Mouse (Mus musculus): ENCODE results near the gene Sema5a. TPM values are rescaled to one million over a fixed set of nuclear protein-coding genes. Genes with fewer than 3 reads are reported as not detected.
A peak's percentile ranks its signal among the peaks of the same experiment; 100 is the strongest.
"Not testable (repeated sequence)": the region's sequence is repeated elsewhere in the genome, so short reads cannot be mapped to it uniquely, and the experiment has no call there.

Gene Sema5a
- 1 to 10 TPM; 4.7 to 6.9 TPM for total RNA-seq (2021)
- long read RNA-seq, experiment 1: 0 reads
- long read RNA-seq, experiment 2, partial matches to known transcripts: 0 of 1 reads
- long read RNA-seq, experiment 2, other reads (novel, unspliced or antisense): 1 of 1 reads

GRCm38 (mm10) chr15:32244344-32244955 is at the start of gene Sema5a:
Gene Sema5a (plus strand): TSS chr15:32244810.
- DNase-seq: peak; percentile 80 to 87

DNA sequence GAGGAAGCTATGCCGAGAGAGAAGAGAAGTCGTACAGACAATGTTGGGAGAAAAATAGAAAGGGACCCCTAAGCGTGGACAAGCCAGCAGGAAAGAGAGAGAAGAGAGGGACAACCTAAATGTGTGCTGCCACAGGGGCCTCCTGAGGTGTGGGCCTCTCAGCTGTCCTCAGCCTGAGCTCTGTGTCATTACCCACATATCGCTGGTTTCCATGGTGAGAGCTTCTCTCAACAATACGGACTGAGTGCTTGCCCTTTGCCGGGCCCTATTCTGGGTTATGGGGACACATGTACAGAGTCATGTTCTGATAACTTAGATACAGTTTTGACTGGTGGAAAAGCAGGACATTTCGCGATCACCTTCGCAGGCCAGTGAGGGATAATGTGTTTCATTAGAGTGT is 46.5 kb upstream of the Sema5a start:
- no peak for DNase-seq

DNA sequence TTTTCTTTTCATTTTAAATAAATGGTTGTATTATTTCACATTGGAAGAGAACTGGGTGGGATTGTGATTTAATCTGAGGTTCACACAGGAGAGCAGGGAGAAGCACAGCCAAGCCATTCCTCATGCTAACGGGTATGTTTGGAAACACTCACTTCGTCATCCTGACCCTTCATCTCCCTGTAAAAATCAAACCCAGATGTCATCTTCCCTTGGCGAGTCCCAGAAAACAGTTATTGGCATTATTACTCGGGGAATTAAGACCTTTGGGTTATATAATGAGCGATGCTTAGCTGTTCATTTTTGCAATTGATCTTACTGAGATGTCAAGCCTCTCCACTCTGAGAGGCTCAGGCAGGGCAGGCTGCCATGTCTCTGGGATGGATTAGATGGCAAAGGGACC is 46.0 kb upstream of the Sema5a start:
- DNase-seq: no peak

DNA sequence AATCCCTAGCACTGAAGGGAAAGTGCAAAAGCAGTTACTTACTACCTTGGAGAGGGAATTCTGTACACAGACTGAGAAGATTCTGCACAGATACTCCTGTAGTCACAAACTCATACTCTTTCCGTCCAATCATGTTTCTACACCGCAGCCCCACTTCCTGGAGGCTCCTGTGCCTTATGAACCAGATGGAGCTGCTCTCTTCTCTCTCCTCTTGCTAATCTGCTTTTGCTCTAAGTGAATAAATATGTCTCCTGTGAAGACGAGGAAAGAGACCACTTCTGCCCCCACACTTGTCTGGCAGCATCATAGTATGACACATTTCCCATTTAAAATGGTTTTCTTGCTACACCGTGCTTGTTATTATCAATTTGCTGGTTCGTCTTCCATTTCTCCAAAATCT is 41.4 kb upstream of the Sema5a start:
- no peak for DNase-seq

DNA sequence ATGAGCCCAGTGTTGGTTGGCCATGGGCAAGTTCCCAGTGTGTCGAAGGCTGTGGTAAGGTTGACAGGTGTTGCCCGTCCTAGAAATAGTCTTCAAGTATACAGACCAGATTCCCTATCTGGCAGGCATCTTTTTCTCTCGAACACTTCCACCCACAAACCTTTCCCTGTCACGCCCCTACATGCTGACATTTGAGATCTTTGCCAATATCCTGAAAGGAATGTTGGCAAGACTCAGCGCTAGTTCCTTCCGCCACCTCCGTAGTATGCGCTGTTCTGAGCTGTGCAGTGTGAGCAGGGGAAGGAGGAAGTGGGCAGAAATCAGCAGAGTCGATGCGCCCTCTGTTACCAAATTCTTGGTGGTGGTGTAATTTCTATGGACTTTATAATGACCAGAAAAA is 39.7 kb upstream of the Sema5a start:
- no peak for DNase-seq

- not testable (repeated sequence) for DNase-seq
Measured at GRCm38 (mm10) chr15:32214687-32215086, 29.9 kb upstream of the Sema5a start.

DNA sequence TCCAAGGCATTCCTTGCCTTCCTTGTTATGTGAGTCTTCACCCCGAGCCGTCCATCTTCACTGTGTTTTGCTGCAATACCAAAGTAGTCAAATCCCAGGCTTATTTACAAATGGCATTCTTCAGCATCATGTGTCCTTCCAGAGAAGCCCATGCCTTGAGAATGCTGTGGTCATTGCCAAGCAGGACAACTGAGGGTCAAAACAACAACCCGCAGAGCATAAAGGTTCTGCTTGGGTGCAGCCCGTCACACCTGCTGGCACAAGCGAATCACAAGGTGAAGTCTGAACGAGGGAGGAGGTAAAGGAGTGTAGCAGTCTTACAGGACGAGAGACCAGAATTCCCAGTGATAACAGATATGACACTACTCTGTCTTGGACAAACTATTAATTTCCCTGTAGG is 21.6 kb upstream of the Sema5a start:
- no peak for DNase-seq

DNA sequence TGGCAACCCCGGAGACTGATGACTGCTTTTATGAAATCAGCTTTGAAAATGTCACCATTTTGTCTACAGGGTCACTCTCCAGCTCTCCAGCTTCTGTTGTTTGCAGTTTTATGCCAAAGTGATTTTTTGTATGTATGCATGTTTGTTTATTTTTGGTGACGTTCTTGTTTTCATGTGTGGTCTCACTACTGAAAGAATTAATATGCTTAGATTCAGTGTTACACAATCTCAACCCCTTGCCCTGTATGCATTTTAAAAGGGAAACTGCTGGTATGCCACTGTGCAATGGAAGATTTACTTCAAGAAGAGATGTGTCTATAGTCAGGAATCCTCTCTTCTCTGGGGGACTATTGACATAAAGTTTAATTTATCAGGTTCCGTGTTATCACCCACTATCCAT is 19.2 kb upstream of the Sema5a start:
- no peak for DNase-seq

GRCm38 (mm10) chr15:32226381-32226780 is 18.2 kb upstream of the Sema5a start:
- no peak for DNase-seq

DNA sequence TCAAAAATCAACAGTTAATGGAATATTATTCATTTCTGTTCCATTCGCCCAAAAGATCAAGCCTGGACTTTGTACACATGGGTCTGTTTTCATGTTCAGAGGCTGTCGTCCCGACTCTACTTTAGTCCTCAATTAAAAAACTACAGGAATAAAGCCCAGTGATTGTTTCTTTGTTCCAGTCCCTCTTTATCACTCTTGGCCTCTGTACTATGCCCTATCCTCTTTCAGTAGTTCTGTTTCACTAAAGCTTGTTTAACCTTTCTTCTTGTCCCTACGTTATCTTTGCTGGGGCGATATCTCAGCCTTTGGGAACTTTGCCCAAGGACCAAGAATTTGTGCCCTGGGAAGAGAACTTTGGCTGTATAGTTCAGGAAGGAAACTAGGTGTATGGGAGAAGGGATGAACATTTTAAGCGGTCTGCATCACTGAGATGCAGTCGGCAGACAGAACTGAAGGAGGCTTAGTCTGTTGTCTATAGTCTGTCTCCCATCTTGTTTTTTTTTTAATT is 17.7 kb upstream of the Sema5a start:
- DNase-seq: no peak

- DNase-seq: no peak
Measured at GRCm38 (mm10) chr15:32230066-32230465, 14.5 kb upstream of the Sema5a start.

GRCm38 (mm10) chr15:32232189-32232588 is 12.4 kb upstream of the Sema5a start:
- DNase-seq: peak in 1 of 2 experiments; percentile 12

GRCm38 (mm10) chr15:32232666-32233141 is 11.9 kb upstream of the Sema5a start:
- peak; percentile 80 to 87 for DNase-seq

- no peak for DNase-seq
Measured at GRCm38 (mm10) chr15:32233451-32233850, 11.2 kb upstream of the Sema5a start.

GRCm38 (mm10) chr15:32239099-32239498 is 5.5 kb upstream of the Sema5a start:
- no peak for DNase-seq

DNA sequence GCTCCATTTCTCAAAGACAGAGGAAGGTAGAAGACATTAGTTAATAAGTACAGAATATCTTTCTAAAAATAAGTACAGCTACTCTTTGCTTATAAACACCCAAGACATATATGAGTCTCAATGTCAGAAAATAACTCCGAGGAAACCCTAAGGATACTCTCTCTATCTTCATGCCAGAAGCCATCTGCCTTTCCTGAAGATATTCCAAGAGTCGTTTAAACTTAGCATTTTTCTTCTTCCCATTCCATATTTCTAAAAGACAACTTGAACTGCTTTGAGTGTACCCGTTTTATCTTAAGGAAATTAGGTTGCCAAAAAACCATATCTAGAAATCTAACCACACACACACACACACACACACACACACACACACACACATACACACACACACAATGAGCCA is 4.5 kb upstream of the Sema5a start:
- no peak for DNase-seq

DNA sequence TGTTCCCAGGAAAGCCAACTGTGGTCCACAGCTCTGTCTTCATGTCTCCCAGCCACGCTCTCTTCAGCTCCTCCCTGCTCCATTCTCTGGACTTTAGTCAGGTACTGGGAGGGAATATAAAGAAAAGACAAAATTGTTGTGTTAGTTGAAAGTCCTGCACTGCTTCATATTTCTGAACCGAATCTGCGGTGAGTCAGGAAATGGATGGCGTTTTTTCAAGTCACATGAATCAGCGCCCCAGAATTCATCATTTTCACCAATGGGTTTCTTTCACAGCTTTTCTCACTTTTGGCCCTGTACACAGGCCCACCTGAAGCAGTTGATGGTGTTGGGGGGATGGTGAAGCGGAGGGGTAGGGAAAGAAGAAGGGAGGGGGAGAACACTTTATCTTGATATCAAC is 2.9 kb upstream of the Sema5a start:
- DNase-seq: no peak

DNA sequence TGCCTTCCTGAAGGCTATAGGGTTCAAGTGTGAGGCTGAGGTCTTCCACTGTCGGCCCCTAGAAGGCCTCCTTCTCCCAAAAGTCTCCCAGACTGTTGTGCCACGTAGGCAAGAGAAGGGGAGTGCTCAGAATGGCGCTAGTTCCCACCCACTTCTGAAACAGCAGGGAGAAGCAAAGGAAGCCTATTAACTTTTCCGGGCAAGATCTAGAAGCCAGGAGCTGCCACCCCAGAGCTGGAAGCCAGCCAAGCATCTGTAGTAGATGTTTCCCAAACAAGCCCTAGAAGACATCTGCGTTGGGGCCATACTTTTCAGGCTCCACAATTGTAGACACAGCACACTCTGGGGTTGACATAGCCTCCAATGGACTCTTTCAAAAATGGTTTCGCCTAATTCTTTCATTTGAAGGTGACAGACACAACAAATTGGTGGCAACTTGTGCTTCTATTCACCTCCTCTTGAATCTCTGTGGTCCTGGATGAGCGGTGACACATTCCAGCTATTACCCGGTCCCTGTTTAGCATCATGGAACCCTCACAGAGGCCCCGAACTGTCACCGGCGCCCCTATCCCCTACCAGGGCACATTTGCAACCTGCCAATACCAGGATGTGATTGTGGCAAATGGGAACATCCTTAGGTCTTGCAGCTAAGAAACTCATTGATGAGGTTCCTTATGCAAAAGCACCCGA is 1.4 kb upstream of the Sema5a start:
- peak; percentile 68 to 73 for DNase-seq

DNA sequence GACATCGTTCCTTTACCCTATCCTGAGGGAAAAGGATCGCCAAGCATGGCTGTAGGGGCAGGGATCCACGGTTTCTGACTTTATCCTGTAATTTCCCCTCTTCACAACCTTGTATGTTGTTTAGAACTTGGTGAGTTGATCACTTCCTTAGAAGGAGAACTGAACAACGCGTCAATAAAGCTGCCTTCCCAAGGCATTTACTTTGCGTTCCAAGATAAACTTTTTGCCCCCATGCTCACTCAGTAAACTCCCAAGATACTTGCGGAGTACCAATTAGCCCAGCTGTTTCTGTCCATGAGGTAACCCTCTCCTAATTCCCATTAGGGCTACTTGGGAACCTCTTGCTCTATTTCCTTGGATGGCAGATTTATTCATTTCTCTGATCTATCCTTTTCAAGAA is 786 bp upstream of the Sema5a start:
- no peak for DNase-seq

GRCm38 (mm10) chr15:32244956-32245836 is 586 bp downstream of the Sema5a start:
- DNase-seq: peak in 1 of 2 experiments; percentile 50

DNA sequence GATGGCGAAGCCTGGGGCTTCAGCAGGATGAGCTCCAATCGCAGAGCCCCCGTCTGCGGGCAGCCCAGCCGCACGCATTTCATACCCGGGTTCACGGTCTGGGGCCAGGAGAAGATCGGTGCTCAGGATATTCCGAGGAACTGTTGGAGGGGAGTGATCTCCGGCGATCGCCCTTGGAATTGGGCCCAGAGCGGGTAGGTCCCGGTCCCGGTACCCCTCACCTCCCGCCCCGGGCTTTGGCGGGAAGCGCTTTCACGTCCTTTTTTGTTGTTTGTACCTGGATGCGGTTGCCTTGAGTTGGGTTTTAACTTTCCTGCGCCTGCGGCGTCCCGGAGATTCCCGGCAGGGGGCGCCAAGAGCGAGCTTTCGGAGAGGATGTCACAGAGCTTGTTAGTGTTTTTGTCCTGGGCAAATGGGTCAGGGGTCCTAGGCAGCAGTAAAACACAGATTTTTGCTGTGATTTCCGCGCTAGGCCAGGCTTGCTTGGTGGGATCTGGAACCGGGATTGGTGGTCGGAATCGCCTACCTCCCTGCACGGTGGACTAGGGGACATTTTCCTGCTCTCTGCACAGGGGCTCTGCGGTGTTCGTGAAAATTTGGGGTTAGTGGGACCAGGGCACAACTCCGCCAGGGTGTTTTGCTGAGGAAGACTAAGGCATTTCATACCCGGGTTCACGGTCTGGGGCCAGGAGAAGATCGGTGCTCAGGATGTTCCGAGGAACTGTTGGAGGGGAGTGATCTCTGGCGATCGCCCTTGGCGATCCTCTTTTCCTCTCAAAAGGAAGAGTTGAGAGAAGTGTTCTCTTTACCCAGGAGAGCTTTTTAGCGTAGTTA is 1.4 kb downstream of the Sema5a start:
- peak; percentile 79 to 96 for DNase-seq

- DNase-seq: peak in 1 of 2 experiments; percentile 18
Measured at GRCm38 (mm10) chr15:32247281-32247680, 2.7 kb downstream of the Sema5a start.
